Mouse (Mus musculus) large intestine, adult 2 months (tissue): ENCODE data around the gene Itsn2. TPM values are rescaled to one million over a fixed set of nuclear protein-coding genes. Genes with fewer than 3 reads are reported as not detected.
"Not testable (repeated sequence)": the region's sequence is repeated elsewhere in the genome, so short reads cannot be mapped to it uniquely, and the experiment has no call there.

ENCODE experiments used
- DNase-seq: peaks from one replicate; pipeline ENCODE4 v3.0.0-alpha.2; 2012; ENCODE audit warnings: low read depth, low spot score
- WGBS: fragments of 180-500 bp; shearing (Covaris S2); methylation state at CpG from one replicate; pipeline ENCODE4 v1.1.7; 2018; 5-methylcytosine and 5-hydroxymethylcytosine counted together
- polyA plus RNA-seq: library from polyadenylated mRNA; depleted of rRNA; stranded (reverse); fragments of >200 nt; gene quantifications from 2 replicates; pipeline ENCODE4 v1.2.3, GENCODE M21; 2012

The Itsn2 gene
- polyA plus RNA-seq, 1 experiment: 19.1 TPM

DNA sequence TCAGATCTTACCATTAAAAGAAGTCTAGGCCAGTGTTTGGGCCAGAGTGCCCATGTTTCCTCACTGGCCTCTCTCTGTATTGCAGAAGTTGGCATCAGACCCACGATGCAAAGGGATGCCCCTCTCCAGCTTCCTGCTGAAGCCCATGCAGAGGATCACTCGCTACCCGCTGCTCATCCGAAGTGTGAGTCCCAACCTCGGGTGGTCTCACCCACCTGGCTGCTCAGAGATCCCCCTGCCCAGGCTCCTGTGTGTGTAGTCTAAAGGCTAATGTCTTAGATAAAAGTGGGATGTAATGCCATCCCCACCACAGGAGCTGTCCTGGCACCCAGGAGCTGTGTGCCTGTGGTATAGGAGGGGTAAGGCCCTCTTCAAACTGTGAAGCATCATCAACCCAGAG lies 113.7 kb downstream of the Itsn2 start:
- no peak for DNase-seq
- 90% methylated on average over 5 of the region's 5 CpGs for WGBS

- 81% methylated on average over 10 of the region's 10 CpGs for WGBS
- no peak for DNase-seq
Measured at GRCm38 (mm10) chr12:4706901-4707300, 114.5 kb downstream of the Itsn2 start.

DNA sequence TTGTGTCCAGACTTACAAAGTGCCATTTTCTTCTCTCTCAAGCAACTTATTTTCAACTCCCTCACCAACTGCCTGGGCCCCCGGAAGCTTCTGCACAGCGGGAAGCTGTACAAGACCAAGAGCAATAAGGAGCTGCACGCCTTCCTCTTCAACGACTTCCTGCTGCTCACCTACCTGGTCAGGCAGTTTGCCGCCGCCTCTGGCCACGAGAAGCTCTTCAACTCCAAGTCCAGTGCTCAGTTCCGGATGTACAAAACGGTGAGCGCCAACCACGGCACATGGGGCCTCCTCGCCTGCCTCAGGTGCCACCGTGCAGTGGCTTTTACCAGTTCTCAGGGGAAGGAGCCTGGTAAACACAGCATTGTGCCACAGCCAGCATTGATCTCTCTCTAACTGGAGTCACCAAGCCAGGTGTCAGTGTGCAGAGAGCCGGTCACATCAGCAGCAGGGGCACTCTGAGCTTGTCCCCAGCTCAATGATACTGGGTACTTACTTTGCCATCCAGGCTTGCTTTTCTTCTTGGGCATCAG lies 115.1 kb downstream of the Itsn2 start:
- WGBS: 86% methylated on average over 14 of the region's 14 CpGs
- no peak for DNase-seq

DNA sequence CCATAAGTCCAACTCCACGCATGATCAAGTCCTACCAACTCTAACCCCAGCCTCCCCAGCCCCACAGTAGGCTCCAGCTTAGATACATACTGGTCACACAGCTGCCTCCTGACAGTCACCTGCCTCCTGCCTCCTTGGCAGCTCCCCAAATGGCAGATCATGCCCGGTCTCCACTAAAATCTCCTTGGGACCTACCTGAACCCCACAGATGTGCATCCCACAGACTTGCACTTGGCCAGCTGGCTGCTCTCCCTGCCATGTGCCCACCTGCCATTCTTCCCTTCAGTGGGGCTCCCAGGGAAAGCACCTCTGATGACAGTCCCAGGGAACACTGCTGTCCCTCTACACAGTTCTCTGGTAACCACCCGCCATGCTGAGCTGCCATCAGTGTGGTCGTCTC lies 115.9 kb downstream of the Itsn2 start:
- DNase-seq: no peak
- WGBS: 90% methylated on average over 4 of the region's 4 CpGs

- no peak for DNase-seq
- WGBS: 82% methylated on average over 8 of the region's 8 CpGs
Measured at GRCm38 (mm10) chr12:4708881-4709604, 116.6 kb downstream of the Itsn2 start.

- no peak for DNase-seq
- WGBS: 93% methylated on average over 7 of the region's 7 CpGs
Measured at GRCm38 (mm10) chr12:4709926-4710325, 117.5 kb downstream of the Itsn2 start.

DNA sequence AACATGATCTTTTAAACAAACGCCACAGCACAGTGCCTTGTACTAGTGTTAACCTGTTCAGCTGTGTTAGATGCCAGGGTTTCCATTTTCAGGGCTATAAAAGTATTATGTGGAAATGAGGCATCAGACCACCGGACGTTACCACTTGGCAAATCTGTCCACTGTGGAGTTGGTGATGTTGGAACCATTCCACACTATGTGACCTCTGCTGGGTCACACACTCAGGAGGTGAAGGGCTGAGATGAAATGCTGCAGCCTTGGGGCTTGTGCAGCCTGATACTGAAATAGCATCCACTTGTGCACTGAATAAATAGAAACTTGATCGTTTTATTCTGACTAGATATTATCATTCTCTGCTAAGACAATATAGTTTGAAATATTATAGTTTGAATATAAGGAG lies 120.9 kb downstream of the Itsn2 start:
- WGBS: 26% methylated on average over 4 of the region's 4 CpGs
- no peak for DNase-seq

- DNase-seq: no peak
- 94% methylated on average over 10 of the region's 10 CpGs for WGBS
Measured at GRCm38 (mm10) chr12:4715606-4716005, 123.2 kb downstream of the Itsn2 start.

DNA sequence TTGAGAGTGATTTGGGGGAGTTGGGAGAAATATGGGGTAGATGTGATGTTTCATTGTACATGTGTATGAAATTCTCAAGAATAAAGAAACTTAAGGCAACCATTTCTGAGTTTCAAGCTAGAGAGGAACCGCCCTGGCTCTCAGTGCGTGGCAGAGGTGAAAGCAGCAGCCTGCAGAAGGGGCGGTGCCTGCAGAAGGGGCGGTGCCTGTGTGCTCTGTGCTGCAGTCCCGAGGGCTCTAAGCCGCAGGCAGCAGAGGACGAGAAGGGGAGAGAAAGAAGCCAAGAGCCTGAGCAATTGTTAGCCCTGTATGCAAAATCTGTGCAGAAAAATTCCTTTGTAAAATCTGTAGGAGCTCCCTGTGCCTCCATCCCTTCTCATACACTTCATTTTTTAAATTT lies 125.0 kb downstream of the Itsn2 start:
- 5% methylated on average over 7 of the region's 7 CpGs for WGBS
- peak; percentile 6 for DNase-seq

DNA sequence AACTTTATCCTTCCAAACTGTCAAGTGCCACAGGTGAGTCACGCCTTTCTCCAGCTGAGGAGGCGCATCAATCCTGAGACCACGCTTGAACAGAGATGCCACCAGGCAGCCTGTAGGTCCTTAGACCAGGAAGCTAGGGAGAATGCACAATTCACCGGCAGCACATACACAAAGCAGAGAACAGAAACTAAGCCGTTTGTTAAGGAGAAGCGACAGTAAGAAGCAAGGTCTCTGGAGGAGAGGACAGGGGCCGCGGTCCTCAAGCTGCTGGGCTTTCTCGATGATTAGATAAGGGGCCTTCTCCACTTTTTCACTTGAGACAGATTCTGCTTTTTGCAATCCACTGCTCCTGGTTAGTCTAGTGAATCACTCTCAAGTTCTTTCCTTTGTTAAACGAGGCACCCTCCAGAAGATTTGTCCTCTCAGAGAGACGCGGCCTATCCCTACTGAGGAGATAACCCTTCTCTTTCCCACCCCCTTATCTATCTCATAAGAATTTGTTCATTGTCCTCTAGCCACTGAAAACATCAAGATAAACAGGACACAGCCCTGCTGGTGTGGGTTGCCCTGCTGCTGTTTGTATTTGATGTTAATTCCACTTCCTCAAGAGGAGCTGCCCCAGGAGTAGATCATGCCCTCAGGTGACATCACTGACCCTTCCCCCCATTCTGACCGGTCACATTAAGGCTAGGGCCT lies 126.8 kb downstream of the Itsn2 start:
- no peak for DNase-seq
- 78% methylated on average over 13 of the region's 13 CpGs for WGBS

DNA sequence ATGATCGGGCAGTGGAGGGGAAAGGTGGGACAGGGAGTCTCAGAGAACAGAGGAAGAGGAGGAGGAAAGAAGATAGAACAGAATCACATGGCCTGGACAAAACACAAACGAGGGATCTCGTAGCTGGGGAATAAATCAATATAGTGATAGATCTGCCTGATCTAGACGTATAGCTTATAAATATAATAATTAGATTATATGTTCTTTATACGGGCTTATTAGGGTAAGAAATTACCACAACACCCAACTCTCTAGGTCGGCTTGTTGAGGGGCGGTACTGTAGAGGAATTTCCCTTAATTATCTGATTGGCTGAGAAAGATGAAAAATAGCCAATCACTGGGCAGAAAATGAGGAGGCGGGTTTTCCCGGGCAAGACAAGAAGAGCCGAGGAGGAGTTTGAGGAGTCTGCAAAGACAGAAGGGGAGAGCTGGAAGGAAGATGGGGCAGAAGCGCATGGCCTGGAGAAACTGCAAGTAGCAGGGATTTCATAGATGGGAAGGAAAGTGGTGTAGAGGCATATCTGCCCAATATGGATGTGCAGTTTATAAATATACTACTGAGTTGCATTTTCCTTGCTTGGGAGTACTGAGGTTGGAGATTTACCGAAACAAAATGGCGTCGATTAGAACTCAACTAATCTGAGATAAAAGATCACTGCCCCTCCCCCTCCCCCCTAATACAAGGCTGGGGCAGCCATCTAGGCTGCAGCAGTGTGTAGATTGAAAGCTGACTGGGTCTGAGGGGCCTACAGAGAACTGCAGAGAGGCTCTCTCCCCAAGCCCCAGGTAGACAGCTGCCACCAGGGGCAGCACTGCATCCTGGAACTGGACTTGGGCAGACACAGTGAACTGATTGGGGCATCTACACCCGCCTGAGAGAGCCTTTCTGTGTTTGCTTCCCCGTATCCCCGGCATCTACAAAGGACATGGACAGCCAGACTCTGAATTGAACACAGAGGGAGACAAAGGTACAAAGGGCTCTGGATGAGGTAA lies 127.6 kb downstream of the Itsn2 start:
- DNase-seq: no peak
- 74% methylated on average over 17 of the region's 17 CpGs for WGBS

GRCm38 (mm10) chr12:4729165-4729564 lies 136.7 kb downstream of the Itsn2 start:
- 88% methylated on average over 3 of the region's 3 CpGs for WGBS
- DNase-seq: no peak

- WGBS: 53% methylated on average over 4 of the region's 4 CpGs
- no peak for DNase-seq
Measured at GRCm38 (mm10) chr12:4731629-4732028, 139.2 kb downstream of the Itsn2 start.

- no peak for DNase-seq
- 50% methylated on average over 4 of the region's 4 CpGs for WGBS
Measured at GRCm38 (mm10) chr12:4732332-4732731, 139.9 kb downstream of the Itsn2 start.

DNA sequence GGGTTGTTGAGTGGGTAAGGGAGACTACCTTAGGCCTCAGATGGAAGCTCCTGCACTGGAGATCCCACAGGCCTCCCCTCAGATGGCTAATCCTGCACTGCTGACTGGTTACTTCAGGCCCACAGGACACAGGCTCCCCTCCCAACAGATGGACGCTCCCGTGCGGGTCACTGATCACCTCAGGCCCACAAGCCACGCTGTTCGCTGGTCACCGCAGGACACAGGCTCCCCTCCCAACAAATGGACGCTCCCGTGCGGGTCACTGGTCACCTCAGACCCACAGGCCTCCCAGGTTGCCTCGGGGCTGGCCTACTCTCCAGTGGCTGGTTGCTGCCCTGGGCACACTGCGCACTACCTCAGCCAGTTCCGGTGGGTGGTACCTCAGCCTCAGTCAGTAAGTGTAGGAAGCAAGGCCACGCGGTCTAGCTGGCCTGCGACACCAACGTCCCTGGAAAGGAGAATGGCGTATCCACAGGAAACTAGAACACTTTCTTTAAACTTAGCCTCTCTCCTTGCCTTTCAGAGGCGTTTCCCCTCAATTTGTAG lies 145.7 kb downstream of the Itsn2 start, which contains the start of gene Fam228a:
Gene Fam228a (minus strand): TSS at position 400 of the 546 bp plus-strand sequence.
- DNase-seq: no peak
- WGBS: 91% methylated on average over 18 of the region's 18 CpGs

DNA sequence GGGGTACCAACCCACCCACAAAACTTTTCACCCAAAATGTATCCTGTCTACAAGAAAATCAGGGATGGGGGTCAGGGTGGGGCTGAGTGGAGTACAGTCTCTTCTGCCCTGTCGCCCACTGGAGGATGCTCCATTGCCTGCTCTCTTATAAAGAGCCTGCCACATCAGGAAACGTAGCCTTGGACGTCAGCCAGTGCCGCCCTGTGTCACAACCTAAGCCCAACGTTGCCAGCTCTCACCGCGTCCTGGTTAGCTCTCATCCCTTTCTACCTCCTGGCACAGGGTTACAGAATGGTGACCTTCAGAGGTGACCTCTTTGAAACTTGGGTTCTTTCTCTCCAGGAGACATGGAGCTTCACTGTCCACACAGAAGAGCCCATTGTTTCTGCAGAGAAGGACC lies 148.4 kb downstream of the Itsn2 start:
- WGBS: 51% methylated on average over 7 of the region's 7 CpGs
- no peak for DNase-seq

DNA sequence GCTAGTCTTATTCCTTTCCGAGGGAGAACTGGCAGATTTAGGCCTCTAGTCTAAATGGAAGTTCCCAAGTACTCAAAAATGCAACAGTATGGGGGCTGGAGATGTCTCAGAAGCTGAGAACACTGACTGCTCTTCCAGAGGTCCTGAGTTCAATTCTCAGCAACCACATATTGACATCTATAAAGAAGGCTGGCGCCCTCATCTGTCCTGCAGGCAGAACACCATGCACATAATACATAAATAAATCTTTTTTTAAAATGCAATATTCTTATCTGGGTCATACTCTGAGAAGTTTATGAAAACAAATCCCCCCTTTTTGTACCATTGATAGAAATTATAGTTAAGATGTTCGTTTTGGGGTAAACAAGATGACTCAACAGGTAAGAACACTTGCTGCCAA lies 149.7 kb downstream of the Itsn2 start:
- no peak for DNase-seq
- WGBS: 77% methylated on average over 3 of the region's 3 CpGs

DNA sequence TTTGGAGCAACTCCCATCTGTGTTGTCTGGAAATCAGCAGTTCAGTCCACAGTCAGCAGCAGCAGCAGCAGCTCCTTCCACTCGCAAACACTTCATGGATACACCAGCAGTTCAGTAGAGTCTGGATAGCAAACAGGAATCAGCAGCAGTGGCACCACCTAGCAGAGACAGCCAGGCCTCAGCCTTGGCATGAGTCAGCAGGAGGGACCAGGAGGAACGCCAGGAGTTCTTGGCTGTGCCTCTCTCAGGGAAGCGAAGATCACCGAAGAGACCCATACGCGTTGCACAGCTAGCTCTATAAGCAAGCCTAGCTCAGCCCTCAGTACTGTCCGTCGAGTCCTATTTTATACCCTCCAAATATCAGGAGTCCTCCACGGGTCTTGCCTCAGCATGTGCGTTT lies 152.0 kb downstream of the Itsn2 start:
- DNase-seq: no peak
- WGBS: 83% methylated on average over 10 of the region's 10 CpGs

- not testable (repeated sequence) for DNase-seq
- WGBS: 87% methylated on average over 4 of the region's 4 CpGs
Measured at GRCm38 (mm10) chr12:4754451-4754850, 162.0 kb downstream of the Itsn2 start.

- 67% methylated on average over 1 of the region's 1 CpGs for WGBS
- no peak for DNase-seq
Measured at GRCm38 (mm10) chr12:4757060-4757459, 164.6 kb downstream of the Itsn2 start.
